Mouse (Mus musculus) layer of hippocampus, adult 2 months (tissue): ENCODE results near the gene Map7d1. TPM values are rescaled to one million over a fixed set of nuclear protein-coding genes. Genes with fewer than 3 reads are reported as not detected.

Experiments used
- DNase-seq, 2 experiments: peaks; one replicate each; pipeline ENCODE4 v3.0.0; 2022; ENCODE audit warnings: low spot score in 2 of 2
- H3K27ac ChIP-seq: fragments of 200-600 bp; 2 replicates; pipeline ENCODE4 v1.8.1; 2022
- H3K4me3 ChIP-seq: fragments of 200-600 bp; 2 replicates; pipeline ENCODE4 v1.8.1; 2022; ENCODE audit warnings: mild to moderate bottlenecking
- CTCF ChIP-seq: fragments of 200-600 bp; conservative IDR thresholded peaks from 2 replicates; pipeline ENCODE4 v1.8.1; 2022; ENCODE audit warnings: antibody characterized with exemption, mild to moderate bottlenecking, moderate library complexity
- long read RNA-seq, 2 experiments: library from polyadenylated mRNA; stranded (forward); transcript quantifications; one replicate each; pipeline ENCODE4 v2.0.0; 2021; ENCODE audit warnings: borderline mapping rate in 2 of 2
- total RNA-seq, 2 experiments: library from RNA; stranded (reverse); gene quantifications; 2 replicates each; pipeline ENCODE4 v1.2.3; 2021

Map7d1 gene
- total RNA-seq: 100 to 1,000 TPM; 246 to 249 TPM
- long read RNA-seq, experiment 1, transcript Map7d1-201 (17 exons, 3,351 nt): minor isoform, 37 of 369 reads
- long read RNA-seq, experiment 1, transcript Map7d1-202 (17 exons, 3,195 nt): minor isoform, 8 of 369 reads
- long read RNA-seq, experiment 1, transcript Map7d1-203 (18 exons, 3,249 nt): major isoform, 133 of 369 reads
- long read RNA-seq, experiment 1, partial matches to known transcripts: 48 of 369 reads
- long read RNA-seq, experiment 1, other reads (novel, unspliced or antisense): 143 of 369 reads
- long read RNA-seq, experiment 2, transcript Map7d1-203 (18 exons, 3,249 nt): major isoform, 169 of 493 reads
- long read RNA-seq, experiment 2, transcript Map7d1-201 (17 exons, 3,351 nt): minor isoform, 45 of 493 reads
- long read RNA-seq, experiment 2, transcript Map7d1-202 (17 exons, 3,195 nt): minor isoform, 10 of 493 reads
- long read RNA-seq, experiment 2, partial matches to known transcripts: 62 of 493 reads
- long read RNA-seq, experiment 2, other reads (novel, unspliced or antisense): 207 of 493 reads

DNA sequence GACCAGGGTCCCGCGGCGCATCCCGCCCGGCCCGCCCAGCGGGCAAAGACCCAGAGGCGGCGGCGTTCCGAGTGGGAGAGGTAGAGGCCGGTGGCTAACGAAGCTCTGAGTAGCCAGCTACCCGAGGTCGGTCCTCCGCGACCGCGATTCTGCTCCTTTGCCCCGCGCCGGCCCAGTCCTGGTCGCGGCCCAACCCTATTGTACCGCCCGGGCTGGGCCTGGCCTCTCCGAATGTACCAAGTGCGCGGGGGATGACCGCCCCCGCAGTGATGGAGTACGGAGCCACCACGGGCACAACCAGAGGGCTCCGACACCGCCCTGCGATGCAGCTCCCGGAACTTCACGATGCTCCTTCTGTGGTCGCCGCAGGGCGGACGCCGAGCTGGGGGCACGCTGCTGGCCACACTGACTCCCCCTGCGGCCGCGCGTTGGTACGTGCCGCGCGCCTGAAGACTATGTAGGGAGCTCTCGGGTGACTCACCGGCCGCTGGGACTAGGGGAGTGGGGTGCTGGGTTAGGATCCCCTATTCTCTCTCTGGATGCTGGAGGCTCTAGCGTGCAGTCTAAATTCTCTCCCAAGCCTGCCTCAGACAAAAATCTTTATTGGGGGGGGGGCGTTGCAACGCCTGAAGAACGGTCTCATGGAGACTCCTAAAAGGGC lies at the start of gene Map7d1:
Gene Map7d1 (minus strand): TSS at position 213 of the 661 bp plus-strand sequence.
- peak; percentile 53 for TF ChIP-seq CTCF

DNA sequence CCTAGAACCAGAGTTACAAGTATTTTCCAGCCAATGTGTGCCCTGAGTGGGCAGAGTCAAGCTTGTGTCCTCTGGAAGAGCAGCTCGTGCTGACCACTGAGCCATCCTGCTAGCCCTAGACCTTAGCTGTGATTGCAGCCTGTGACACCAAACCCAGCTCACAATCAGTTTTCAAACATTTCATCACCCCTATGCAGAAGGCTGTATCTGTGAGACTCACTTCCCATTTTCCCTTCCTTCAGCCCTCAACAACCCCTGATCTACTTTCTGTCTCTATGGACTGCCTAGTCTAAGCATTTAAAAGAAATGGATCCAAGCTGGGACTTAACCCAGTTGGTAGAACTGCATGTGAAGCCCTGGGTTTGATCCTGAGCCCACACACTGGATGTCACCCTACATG lies 49.3 kb upstream of the Map7d1 start:
- no peak for TF ChIP-seq CTCF
- no peak overlapping the region for H3K27ac ChIP-seq
- DNase-seq: no peak
- no peak overlapping the region for H3K4me3 ChIP-seq

More for the DNA sequence above, at the start of gene Map7d1:
- Histone ChIP-seq H3K4me3 (peak within 1 kb of the TSS; percentile 97), H3K27ac (peak within 1 kb of the TSS; percentile 100)
- DNase-seq: peak; percentile 83

DNA sequence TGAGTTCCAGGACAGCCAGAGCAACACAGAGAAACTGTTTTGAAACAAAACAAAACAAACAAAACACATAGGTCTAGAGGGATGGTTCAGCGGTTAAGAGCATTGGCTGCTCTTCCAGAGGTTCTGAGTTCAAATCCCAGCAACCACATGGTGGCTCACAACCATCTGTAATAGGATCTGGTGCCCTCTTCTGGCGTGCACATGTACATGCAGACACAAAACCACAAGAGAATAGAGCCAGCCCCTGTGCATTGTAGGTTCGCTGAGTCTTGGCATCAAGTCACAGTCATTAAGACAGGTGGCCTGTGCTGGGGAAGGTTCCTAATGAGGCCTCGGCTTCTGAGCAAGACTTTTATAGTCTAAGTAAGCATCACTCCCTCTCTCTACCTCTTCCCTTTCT lies 47.7 kb upstream of the Map7d1 start:
- Histone ChIP-seq H3K27ac (no peak overlapping the region), H3K4me3 (no peak overlapping the region)
- TF ChIP-seq CTCF: peak; percentile 67
- no peak for DNase-seq

DNA sequence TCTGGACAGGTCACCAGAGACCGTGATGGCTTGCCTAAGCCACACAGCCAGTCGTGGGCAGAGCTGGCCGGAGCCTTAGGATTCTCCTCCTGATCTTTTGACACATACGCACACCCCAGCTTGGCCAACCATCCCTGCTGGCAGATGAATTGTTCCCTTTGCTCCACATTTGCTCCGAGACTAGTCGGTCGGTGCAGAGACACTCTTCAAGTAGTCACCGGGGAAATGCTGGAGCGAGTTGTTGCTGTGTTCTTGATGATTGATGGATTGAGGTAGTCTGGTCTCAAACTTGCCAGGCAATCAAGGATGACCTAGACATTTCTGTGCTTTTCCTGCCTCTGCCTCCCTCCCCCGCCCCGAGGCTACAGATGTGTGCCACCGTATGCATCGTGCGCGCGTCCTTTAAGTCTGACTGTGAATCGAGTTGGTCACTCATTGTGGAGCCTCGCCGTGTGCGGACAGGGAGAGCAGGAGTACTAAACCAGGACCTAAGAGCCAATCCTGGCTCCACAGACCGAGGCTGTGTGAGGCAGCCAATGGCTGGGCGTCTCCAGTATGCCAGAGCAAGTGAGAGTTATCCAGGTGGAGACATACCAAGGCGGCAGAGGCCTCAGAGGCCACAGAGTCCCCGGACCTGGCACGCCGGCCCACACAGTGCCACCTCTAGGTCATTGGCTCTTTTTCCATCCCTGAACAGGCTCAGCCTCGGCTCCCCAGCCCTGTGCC lies 45.6 kb upstream of the Map7d1 start:
- Histone ChIP-seq H3K4me3 (peak overlapping the region; percentile 23), H3K27ac (no peak overlapping the region)
- TF ChIP-seq CTCF: no peak
- DNase-seq: no peak

DNA sequence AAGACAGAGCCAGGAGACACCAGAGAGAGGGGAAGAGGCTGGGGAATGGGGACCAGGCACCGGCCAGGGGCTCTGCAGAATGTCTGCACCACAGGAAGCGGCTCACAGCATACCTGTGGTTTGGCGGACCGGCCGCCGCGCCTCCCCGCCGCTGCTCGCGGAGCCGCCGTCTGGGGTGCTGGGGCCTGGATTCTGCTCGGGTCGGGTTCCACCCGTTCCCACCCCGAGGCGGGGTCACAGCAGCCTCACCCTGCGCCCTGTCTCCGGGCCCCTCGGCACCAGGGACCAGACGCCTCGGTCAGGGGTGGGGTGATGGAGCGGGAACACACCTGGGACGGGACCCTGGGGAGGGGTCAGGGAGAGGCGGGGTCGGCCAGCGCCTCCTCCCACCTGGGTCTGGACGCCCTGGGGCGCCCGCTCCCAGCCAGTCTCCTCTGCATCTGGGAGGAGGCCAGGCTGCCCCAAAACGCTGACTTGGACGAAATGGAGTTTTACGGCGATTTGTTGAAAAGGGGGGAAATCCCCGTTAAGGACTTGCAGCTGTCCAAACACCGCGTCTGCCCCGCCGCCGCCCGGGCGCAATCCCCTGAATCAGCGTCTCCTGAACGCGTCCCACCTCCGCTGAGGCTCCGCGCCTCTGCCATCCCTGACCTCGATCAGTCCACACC lies 44.9 kb upstream of the Map7d1 start:
- Histone ChIP-seq H3K27ac (no peak overlapping the region), H3K4me3 (peak overlapping the region; percentile 23)
- TF ChIP-seq CTCF: no peak
- DNase-seq: no peak

DNA sequence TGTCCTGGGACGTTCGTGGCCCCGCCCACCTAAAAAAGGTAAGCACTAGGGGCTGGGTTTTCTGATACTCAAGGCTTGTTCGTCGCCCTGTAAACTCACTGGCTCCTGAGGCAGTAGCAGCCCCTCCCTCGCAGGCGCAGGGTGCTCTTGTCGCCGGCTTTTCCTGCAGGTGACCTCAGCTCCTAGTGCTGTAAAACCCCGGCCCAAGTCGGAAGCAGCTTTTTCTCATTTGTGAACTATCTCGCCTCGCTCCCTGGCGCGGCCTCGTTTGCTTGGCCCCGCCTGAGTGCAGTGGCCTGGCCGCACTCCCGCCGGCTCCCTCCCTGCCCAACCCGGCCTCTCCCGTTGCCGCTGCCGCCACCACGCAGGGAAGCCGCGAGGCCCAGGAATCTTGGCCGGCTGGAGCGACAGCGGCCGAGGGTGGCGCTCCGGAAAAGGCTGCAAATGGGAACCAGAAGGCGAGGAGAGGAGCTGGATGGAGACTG lies 40.5 kb upstream of the Map7d1 start:
- Histone ChIP-seq H3K4me3 (peak overlapping the region; percentile 48), H3K27ac (peak overlapping the region; percentile 53; the same call in 1 of the 2 replicates)
- TF ChIP-seq CTCF: peak; percentile 20; the same call in 1 of the 2 replicates
- DNase-seq: peak in 1 of 2 experiments; percentile 36

DNA sequence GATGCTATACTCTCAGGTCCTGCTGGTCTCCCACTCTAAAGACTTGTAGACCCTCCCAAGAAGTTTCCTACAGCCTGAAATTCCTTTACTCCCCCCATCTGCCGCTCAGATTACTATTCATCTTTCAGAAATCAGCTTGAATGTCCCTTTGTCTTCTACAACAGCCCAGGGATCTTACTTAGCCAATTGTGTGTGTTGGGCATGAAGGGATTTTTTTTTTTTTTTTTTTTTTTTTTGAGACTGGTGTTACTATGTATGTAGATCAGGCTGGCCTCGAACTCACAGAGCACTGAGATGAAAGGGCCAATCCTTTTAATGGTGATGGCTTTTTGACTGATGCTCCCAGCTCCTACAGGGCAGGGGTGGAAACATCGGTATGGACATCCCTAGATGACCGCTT lies 39.8 kb upstream of the Map7d1 start:
- Histone ChIP-seq H3K27ac (no peak overlapping the region), H3K4me3 (no peak overlapping the region)
- DNase-seq: no peak
- no peak for TF ChIP-seq CTCF

DNA sequence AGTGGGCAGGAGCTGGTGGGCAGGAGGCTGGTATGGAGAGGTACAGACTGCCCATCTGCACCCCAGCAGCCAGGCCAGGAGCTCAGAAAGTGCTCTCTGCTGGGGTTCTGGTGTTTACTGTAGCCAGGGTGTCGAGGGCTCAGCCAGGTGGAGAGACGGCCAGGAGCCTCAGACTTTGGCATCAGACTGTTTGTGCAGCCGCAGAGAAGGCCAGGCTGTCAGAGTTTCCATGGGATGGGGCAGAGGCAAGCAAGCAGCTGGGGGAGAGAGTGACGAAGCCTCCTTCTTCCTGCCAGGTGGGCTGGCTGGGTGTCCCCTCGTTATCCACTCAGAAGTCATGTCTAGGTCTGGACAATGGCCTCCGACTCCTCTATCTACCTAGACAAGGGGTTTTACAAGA lies 39.0 kb upstream of the Map7d1 start:
- TF ChIP-seq CTCF: no peak
- no peak overlapping the region for H3K27ac ChIP-seq
- DNase-seq: no peak

DNA sequence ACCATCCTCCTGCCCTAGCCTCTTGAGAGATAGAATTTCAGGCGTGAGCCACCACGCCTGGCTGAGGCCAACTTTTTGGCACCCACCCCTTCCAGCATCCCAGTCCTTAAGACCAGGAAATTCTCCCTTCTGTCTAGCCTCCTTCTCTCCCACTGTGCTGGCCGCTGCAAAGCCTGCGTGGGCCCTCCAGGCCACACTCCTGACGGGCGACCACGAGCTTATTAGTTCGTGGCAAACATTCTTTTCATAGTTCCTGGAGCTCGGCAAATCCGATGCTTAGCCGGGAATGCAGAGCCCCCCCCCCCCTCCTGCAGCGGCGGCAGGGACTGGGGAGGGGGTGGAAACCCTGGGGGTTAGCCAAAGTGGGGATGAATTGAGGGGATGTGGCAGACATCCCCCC lies 35.1 kb upstream of the Map7d1 start:
- Histone ChIP-seq H3K4me3 (no peak overlapping the region), H3K27ac (no peak overlapping the region)
- TF ChIP-seq CTCF: no peak
- no peak for DNase-seq

More for the DNA sequence above, 39.0 kb upstream of the Map7d1 start:
- H3K4me3 ChIP-seq: no peak overlapping the region

DNA sequence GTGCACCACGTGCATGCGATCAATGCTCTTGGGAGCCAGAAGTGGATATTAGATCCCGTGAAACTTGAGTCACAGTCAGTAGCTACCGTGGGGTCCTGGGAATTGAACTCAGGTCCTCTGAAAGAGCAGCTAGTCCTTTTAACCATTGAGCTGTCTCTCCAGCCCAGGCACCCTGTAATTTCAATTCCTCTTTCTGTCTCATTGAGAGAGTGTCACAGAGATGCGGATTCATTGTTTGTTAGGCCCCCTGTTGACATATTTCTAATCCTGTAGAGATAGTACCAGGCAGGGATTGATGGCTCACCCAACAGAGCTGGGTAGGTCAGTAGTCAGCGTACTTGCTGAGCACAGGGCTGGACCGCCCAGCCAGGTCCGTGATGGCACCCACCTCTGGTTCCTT lies 34.2 kb upstream of the Map7d1 start:
- DNase-seq: no peak
- Histone ChIP-seq H3K4me3 (no peak overlapping the region), H3K27ac (no peak overlapping the region)
- no peak for TF ChIP-seq CTCF

DNA sequence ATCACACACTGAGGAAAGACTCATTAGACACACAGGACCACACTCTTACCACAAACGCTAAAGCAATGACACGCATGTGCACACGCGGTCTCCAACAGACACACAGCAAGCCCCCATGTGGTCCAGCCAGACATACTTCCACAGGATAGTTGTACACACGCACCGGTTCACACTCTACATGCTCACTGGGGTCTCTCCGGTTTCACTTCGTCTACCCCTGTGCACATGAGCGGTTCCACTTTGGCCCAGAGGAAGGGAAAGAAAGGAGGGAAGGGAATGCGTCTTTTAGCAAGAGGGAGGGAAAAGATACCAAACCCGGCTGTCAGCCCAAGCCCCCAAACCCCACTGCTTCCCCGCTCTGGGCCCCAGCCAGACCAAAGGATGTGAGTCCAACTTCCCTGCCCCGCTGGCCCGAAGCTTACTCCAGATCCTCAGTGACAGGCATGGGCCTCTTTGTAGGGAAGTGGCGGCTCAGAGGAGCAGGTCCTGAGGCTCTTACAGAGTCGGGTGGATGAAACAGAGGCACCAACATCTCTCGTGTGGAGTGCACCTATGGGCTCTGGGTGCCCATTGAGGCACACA lies 32.0 kb upstream of the Map7d1 start:
- TF ChIP-seq CTCF: no peak
- H3K4me3 ChIP-seq: no peak overlapping the region
- no peak overlapping the region for H3K27ac ChIP-seq
- DNase-seq: no peak
